Mouse (Mus musculus) spleen, postnatal 4 days (tissue): ENCODE data around the gene Ripor1.
"Not testable (repeated sequence)": the region's sequence is repeated elsewhere in the genome, so short reads cannot be mapped to it uniquely, and the experiment has no call there.

Source experiments
- DNase-seq, 2 experiments: peaks; one replicate each; pipeline ENCODE4 v3.0.0; 2022; ENCODE audit warnings: low spot score in 2 of 2

The Ripor1 gene

DNA sequence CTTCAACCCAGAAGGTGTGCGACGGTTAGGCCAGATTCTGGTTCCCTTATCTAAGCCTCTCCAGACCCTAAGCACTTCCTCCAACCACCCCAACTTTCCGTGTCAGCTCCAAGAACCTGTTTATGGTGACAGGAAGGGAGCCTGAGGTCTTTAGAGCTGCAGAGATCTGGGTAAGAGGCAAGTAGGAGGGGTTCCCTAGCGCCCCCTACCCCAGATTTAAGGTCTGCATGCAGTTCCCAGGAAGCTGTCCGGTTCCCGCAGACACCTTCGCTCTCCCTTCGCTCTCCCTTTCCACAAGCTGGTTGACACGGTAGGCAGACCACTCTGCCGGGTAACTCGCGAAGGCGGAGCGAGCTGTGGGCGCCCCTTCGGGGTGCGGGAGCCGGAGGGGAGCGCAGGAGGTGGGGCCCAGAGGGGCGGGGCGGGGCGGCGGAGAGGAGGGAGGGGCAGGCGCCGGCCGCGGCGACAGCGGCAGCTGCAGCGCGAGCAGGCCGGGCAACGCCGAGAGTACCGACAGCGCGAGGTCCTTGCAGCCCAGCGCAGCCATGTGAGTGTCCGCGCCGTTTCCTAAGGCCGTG is at the start of gene Ripor1:
Gene Ripor1 (plus strand): TSS at position 452 of the 578 bp plus-strand sequence.
- peak; percentile 78 to 92 for DNase-seq

DNA sequence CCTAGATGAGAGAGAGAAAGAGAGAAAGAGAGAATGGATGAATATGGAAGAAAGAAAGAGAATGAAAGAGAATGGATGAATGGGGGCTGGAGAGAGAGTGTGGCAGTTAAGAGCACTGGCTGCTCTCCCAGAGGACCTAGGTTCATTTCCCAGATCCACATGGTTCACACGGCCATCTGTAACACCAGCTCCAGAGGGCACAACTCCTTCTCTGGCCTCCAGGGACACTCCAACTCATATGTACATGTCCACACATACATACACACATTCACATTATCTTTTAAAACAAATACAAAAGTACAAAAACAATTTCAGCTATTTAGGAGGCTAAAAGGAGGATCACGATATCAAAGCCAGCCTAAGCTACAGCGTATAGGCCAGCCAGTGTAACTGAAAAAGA is 42.2 kb upstream of the Ripor1 start:
- no peak for DNase-seq

DNA sequence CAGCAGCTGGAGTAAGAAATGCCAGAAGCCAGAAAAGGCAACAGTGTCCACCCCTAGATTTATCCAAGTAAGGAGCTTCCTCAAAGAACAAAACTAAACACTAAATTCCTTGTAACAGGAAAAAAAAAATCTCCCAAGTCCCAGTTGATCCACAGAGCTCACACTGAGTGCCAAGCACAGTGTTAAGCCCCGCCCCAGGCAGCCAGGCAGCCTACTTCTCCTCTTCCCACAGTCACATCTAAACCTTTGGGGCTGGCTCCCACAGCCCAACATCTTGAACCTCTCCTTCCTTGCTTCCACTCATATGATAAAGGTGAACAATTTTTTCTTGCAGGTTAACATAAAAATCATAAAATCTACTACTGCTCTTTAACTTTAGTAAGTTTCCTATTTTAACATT is 41.2 kb upstream of the Ripor1 start:
- DNase-seq, result no peak

DNA sequence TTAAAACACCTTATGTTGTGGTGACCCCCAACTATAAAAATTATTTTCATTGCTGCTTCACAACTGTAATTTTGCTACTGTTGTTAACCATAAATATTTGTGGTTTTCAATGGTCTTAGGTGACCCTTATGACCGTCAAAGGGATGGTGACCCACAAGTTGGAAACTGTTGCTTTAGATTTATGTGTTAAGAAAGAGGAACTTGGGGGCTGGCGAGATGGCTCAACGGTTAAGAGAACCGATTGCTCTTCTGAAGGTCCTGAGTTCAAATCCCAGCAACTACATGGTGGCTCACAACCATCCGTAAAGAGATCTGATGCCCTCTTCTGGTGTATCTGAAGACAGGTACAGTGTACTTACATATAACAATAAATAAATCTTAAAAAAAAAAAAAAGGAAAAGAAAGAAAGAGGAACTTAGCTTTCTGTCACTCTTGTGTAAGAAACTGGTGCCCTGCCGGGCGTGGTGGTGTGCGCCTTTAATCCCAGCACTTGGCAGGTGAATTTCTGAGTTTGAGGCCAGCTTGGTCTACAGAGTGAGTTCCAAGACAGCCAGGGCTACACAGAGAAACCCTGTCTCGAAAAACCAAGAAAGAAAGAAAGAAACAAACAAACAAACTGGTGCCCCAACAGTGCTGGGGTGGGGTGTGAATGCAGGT is 40.4 kb upstream of the Ripor1 start:
- not testable (repeated sequence) for DNase-seq

DNA sequence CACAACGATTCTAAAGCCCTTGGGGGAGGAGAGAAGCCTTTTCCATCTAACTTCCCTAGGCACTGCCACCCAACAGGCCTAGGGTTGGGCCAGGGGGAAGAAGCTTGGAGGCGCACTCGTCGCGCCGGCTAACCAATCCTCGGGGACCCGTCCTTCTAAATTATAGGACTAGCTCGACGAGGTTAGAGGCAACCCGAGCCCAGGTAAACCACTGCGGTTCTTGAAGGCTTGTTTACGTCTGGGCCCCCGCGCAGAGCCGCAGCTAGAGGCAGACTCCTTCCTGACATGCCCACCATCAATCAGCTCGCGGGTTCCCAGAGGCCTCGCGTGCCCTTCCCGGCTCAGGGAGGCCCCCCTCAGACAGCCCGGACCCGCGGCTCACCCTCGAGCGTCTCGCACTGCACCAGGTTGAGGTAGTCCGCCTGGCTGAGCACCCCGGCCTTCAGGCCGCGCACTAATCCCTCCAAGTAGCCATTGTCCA is 39.6 kb upstream of the Ripor1 start:
- peak in 1 of 2 experiments; percentile 84 for DNase-seq

DNA sequence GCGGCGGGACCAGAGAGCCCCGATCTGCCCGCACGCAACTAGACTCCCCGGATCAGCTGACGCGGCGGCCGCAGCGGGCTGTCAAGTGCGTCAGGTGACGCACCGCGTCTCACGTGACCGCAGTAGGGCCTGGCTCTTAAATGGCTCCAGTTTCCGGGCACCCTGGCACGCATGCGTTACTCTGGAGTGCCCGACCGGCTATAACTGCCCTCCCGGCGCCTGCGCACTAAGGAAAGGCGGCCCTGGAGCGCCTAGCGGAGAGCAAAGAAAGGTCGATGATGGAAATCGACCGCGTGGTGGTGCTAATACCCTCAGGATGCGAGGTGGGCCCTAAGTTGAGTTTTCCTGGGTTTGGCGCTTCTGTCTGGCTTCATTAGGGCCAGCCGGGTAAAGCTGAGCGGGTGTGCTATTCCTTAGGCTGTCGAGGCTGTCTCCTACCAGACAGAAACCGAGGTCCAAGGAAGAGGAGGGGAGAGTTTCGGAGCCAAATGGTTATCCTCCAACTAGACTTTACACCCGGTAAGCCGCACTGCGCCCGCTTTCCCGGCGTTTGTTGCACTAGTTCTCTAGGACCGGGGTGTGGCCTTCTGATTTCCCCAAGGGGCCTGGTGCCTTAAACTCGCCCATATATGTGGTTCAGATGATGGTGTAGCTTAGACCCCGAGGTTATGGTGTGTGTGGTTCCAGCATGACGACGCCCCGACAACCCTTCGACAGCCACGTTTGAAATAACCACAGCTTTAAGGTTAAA is 38.9 kb upstream of the Ripor1 start, which contains the start of gene Atp6v0d1:
Gene Atp6v0d1 (minus strand): TSS at position 96 of the 751 bp plus-strand sequence.
- DNase-seq, result peak; percentile 99 to 100

DNA sequence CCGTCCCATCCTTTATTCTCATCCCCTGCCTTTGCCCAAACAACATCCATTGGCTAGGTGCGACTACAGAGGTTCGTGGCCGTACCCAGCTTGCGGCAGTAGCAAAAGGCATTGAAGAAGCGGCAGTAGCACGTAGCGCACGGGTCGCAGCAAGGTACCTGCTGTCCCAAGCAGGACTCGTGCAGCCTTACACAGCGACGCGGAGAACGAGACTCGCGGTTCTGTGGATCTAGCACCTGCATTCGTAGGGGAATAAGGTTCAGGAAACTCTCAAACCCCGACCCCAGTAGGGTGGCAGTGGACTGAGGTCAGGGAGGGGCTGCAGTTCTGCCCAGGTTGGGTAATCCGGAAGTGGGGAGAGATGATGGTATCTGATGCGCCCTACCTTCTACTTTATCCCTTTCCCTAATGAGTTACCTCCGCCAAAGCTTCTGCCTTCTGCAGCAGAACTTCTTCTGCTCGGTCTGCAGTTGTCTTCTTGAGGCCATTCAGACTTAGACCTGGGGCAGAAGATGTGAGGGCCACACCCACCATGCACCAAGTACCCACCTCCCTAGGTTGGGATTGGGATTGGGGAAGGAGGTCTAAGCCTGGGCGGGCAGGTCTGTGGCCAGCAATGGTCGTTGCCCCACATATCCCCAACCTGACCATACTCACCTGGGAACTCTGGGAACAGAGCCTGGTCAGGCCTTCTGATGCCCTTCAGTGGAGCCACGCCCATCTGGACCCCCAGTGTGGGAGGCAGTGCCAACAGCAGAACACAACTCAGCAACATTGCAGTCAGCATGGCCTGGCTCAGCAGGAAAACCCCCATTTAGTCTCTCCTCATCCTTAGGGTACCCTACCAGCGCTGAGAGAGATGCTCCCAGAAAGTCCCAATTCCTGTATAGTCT is 38.1 kb upstream of the Ripor1 start:
- DNase-seq, result peak; percentile 31 to 78

DNA sequence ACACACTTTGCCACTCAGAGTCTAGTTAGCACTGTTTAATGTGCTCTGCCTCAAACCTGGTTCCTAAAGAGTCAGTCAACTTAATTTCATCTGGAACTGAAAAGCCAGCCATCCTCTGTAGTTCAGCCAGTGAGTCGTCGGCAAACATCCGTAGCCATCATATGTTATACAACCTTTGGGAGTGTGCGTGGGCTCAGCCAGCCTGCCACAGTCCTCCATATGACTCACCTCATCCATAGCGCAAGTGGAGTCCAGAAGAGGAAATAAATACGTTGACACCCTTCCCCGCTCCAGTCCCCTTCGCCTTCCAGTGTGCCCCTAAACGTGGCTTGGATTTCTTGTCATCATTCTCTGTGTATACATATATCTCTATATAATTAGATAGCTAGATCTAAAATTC is 33.2 kb upstream of the Ripor1 start:
- DNase-seq, result no peak

DNA sequence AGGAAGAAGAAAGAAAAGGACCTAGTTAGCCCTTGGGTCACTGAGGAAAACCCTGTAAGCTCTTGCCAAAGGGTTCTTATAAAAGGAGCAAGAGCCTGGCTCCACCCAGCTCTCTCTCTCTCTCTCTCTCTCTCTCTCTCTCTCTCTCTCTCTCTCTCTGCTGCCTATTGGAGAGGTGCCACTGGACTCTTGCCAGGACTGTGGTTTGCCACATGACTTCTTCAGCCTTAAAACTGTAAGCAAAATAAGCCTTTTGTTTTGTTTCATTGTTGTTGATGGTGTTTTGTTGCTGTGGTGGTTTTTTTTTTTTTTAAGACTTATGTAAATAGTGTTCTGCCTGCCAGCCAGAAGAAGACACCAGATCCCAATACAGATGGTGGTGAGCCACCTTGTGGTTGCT is 31.6 kb upstream of the Ripor1 start:
- no peak for DNase-seq

DNA sequence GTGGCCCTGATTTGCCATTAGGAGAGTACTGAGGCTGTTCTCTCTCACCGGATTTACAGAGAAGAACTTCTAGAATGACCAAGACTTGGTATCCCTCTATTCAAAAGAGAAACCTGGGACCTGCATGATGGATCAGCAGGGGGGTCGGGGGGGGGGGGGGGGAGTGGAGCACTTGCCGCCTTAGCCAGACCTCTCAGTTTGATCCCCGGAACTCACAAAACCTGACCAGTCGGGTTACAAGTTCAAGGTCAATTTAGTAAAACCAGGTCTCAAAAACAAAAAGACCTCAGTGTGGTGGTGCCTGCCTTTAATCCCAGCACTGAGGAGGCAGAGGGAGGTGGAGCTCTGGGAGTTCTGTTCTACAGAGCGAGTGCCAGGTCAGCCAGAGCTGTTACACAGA is 30.3 kb upstream of the Ripor1 start:
- DNase-seq, result no peak

DNA sequence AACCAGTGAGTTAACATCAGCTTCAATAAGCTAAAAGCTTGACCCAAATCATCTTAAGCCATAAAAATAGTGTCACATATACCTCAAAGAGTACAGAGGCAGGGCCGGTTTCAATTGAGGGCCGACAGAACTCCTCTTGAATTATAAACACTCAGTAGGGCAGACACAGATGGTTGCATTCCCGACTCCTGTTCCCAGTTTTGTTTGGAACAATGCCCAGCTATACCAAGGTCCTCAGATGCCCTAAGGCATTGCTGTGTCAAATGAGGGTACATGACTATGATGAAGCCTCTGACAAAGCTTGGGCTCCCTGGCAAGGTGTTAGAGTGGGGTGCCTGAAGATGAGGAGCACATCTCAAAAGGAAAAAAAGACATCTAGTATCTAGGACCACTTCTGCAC is 29.5 kb upstream of the Ripor1 start:
- no peak for DNase-seq

DNA sequence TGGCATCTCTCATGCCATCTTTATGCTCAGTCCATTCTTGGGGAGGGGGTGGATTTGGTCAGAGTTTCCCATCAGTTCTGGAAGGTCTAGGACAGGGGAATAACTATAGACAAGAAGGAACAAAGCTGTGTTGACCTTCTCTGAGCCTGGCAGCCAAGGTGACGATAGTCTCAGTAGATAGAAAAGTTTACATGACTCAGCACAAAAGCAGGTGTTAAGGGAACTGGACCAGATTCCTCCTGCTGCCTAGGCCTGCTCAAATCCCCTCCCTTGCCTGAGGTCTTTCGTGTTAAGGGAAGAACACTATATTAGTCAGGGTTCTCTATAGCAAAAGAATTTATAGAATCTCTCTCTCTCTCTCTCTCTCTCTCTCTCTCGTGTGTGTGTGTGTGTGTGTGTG is 25.3 kb upstream of the Ripor1 start:
- DNase-seq, result no peak

DNA sequence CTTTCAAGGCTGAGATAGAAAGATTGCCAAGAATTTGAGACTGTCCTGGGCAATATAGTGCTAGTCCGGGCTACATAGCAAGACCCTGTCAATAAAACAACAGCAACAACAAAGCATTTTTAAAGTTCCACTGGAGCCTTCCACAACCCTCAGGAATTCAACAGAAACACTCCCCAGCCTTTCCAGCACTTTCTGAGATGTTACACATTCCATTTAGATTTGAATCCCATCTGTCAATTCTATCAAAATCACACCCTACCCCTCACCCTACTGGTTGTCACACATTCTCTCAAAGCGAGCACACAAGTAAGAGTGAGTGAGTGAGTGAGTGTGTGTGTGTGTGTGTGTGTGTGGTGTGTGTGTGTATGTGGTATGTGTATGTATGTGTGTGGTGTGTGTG is 12.6 kb upstream of the Ripor1 start:
- no peak for DNase-seq

DNA sequence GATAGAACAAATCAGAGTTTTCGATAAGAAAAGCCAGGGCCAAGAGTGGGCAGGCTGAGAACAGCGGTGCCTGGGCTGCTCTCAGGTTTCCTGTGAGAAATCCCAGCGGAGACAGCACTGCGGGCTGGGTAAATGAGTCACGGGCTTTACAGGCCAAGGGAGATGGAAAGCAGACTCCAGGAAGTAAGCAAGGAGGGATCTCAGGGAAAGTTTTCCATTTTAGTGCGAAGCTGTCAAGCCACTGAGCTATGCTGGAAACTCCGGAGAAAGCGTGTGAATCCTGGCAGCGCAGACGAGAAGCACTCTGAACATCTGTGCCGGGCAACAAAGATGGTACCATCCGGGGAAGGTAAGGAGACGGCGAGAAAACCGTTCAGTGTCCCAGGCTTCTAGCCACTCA is 11.2 kb upstream of the Ripor1 start:
- DNase-seq, result no peak

DNA sequence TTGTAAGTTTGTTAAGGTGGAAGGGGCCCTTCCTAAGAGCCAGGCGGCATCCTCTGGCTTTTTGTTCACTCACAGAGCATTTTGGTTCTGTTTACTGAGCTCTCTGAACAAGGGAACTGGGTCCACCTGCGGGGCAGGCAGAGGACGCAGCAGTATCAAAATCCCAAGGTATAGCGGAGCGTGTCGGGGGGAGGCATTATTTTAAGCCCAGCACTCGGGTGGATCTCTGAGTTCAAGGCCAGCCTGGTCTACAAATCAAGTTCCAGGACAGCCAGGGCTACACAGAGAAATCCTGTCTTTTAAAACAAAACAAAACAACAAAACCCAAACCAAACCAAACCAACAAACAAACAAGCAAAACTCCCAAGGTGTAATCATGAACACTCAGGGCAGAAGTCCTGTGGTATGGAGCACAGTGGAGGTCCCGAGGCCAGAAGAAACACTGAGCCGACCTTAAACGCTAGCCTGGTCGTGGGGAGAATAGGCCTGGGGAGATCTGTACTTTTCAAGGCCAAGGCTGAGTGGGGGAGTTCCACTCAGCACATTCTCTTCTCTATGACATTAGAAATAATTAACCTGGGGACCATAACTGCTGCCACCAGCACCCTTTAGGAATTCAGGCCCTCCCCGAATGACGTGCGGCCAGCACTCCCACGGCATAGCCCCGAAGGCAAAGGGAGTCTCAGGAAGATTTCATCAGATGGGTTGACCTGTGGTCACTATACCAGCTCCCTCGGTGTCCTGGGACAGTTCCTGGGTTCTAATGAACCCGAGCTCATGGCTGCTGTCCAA is 10.4 kb upstream of the Ripor1 start:
- no peak for DNase-seq

DNA sequence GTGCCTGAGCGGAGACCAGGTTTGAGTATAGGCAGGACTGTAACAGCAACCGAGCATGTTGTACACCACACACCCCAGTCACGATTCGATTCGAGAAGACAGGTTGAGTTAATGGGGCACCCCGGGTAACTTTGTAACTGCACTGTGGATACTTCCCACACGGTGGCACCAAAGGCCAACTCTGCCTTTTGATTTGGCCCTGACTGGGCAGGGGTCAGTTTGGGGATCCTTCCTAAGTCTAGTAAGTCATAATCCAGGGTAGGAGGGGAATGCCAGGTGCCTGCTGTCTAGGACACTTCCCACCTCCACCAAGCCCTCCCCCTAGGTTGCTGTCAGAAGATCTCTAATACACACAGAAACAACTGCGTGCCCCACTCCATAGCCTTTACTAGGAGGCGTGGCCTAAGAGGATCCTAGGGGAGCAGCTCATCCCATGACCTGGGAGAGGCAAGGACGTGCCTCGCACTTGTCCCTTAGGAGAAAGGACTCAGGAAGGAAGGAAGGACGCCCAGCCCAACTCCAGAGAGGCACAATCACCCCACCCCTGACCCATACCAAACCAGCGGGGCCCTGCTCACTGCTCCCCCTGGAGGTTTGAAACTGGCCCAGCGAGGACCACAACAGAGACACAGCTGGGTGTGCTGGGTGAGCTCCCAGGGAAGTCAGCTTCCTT is 8.6 kb upstream of the Ripor1 start:
- peak; percentile 67 to 85 for DNase-seq

DNA sequence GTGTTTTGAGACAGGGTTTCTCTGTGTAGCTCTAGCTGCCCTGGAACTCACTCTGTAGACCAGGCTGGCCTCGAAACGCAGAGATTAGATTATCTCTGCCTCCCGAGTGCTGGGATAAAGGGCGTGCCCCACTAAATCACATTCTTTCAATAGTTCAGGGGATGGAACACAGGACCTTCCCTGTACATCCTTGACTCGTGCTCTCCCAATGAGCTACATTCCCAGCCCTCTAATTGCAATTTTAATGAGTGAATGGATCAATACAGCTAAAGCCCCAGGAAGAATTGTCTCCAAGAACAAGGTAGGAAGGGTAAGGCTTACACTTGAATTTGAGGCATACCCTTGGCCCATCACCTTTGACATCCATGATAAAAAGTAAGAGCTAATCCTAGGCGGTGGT is 6.3 kb upstream of the Ripor1 start:
- no peak for DNase-seq

DNA sequence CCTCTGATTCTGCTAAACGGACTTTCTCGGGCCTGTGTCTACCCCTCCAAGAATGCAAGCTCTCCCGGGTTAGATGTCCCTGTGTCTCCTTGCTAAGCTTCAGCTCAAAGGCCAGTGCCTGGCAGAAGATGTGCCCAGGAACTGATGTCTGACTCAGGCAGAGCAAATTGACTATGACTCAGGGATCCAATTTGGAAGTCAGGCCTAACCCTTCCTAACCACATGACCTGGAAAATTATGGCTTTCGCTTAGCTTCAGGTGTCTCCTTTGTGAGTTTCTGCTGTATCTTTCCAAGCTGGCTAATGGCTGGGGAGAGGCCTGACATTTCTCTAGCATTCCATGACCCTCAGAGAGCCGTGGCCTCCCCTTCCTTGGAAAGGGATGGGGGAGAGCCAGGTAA is 3.8 kb upstream of the Ripor1 start:
- no peak for DNase-seq

DNA sequence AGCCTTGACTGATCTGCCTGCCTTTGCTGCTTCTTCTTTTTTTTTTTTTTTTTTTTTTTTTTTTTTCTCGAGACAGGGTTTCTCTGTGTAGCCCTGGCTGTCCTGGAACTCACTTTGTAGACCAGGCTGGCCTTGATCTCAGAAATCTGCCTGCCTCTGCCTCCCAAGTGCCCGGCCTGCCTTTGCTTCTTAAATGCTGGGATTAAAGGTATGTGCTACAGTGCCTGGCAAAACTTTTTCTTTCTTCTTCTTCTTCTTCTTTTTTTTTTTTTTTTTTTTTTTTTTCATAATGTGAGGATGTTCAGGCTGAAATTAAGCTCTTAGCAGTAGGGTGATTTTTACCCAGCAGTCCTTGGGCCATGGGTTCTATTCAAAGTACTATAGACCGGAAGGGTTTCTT is 2.5 kb upstream of the Ripor1 start:
- not testable (repeated sequence) for DNase-seq

DNA sequence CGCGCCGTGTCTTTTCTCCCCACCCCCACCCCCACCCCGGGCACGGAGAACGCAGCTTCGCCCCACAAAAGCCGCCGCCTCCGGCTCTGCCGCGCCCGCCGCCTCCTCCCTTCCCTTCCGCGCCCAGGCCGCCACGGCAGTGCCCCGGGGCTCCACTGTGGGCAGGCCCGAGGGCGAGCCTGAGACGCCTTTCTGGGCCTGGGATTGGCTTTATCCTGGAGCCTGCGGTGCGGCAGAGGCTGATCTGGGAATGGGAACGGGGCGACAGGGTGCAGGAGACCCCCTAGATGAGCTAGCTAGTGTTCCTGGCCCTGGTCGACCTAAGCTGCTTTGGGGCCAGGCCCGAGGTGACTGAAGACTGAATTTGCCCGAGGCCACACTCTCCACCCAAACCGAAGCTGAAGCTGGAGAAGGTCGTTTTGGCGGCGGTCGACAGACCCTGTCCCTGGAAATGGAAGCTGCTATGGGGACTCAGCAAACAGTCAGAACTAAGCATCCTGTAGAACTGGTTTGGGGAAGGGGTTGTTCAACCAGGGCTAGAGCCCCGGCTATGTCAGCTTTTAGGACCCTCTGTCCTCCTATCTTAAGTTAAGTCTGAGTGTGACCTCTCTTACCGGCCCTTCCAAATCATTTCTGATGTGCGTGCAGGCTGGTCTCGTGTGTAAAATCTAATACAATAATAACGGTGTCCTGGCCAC is 585 bp downstream of the Ripor1 start:
- DNase-seq, result peak; percentile 59 to 86
